Mouse (Mus musculus): ENCODE measurements around the gene Htr3a. TPM values are rescaled to one million over a fixed set of nuclear protein-coding genes. Genes with fewer than 3 reads are reported as not detected.

Gene Htr3a
- polyA plus RNA-seq (2012; rRNA removed): 0.21 and 0.36 TPM in 2 replicates

DNA sequence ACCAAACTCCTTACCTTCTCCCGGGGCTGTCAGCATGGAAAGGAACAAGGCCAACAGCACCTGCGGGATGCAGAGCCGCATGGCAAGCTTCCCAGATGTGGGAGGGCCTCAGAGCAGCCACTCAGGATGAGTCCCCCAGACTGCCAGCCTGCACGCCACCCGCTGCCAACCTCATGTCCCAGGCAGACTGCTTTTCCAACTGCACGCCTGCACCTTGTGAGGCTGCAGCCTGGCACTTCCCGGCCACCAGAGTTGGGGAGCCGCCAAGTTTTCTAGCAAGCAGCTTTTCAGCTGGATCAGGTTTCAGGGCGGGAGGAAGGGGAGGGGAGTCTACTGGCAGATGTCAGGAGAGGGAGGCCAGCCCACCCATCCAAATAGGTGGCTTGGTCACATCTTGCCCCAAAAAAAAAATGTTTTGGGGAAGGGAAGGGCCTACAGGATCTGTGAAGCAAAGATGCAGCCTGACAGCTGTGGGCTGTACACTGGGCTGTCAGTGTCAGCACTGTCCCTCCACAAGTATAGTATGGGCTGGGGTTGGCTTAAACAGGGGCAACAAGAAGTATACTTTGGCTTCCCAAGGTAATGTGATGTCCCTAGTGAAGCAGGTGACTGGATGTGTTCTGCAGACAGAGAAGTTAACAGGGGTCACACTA is at the start of gene Htr3a:
Gene Htr3a (minus strand): TSS at position 215 of the 653 bp plus-strand sequence.
- no peak within 1 kb of the TSS for H3K4me3 ChIP-seq (replicated peaks; ENCODE audit: extremely low read depth, low read depth, low read length)
- peak; percentile 5 for DNase-seq
- 8% methylated on average over 9 of the region's 9 CpGs for WGBS

DNA sequence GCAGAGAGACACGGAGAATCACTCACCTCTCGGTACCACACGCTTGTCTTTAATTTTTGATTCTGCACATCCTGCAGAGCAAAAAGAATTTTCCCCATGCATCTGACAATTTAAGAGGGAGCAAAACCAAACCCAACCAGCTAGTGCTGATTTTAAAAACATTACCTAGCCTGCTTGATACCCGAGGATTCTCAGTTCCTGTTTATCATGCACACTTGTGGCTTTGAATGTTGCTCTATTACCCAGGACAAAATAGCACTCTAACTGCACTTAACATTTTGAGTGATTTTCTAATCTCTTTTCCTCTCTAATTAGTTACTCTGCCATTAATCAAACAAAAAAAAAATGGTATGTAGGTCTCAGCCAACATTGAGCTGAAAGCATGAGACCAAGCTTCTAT is 36.7 kb upstream of the Htr3a start:
- no peak overlapping the region for H3K4me3 ChIP-seq (replicated peaks; ENCODE audit: extremely low read depth, low read depth, low read length)
- TF ChIP-seq POLR2A (IDR thresholded peaks at IDR 0.05; ENCODE audit: borderline replicate concordance, extremely low read depth, low read depth, low read length): no peak
- TF ChIP-seq CTCF (IDR thresholded peaks at IDR 0.05; ENCODE audit: insufficient read depth, low read length): no peak
- 74% methylated on average over 4 of the region's 4 CpGs for WGBS
- DNase-seq: no peak
- no peaks in the 10 kb centered on the region for H3K4me1 ChIP-seq (ENCODE audit: control insufficient read depth, insufficient read depth, low read length)

More for the DNA sequence above, at the start of gene Htr3a:
- H3K4me1 ChIP-seq (ENCODE audit: control insufficient read depth, insufficient read depth, low read length): no peaks in the 10 kb centered on the region
- TF ChIP-seq POLR2A (IDR thresholded peaks at IDR 0.05; ENCODE audit: borderline replicate concordance, extremely low read depth, low read depth, low read length): no peak
- no peak for TF ChIP-seq CTCF (IDR thresholded peaks at IDR 0.05; ENCODE audit: insufficient read depth, low read length)

DNA sequence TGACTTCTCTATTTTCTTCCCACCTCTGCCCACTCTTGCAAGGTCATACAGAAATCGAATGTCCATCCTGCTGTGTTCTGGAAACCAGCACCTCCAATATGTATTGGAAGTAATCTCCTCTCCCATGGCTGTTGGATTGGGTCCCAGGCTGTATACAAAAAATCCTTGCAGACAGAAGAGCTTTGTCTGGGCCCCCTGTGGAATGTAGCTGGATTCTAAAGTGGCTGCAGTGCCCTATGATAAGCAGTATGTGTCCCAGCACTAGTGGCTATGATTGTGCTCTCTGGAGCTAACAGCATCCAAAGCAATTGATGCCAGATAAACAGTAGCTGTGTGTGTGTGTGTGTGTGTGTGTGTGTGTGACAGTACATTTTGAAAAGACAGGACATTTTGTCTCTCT is 31.4 kb upstream of the Htr3a start:
- WGBS: 53% methylated on average over 1 of the region's 1 CpGs
- Histone ChIP-seq H3K4me1 (ENCODE audit: control insufficient read depth, insufficient read depth, low read length) (no peaks in the 10 kb centered on the region), H3K4me3 (replicated peaks; ENCODE audit: extremely low read depth, low read depth, low read length) (no peak overlapping the region)
- DNase-seq: no peak
- TF ChIP-seq CTCF (IDR thresholded peaks at IDR 0.05; ENCODE audit: insufficient read depth, low read length) (no peak), POLR2A (IDR thresholded peaks at IDR 0.05; ENCODE audit: borderline replicate concordance, extremely low read depth, low read depth, low read length) (no peak)

DNA sequence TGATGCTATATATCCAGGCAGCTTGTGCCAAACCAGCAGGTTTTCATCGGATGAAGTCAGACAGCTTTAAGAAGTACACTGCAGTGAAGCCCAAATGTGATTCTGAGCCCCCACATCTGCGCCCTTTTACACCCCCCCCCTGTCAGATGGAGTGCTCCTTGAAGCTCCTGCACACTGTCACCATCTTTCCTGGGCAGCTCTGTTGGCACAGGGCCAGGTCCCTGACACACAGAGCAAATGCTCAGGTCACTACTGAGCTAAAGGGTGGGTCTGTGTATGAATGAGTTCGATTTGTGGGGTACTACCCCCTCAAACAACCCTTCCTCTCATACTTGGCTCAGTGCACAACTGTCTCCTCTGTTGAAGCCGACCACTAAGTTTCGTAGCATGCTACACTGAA is 18.5 kb upstream of the Htr3a start:
- 52% methylated on average over 5 of the region's 5 CpGs for WGBS

DNA sequence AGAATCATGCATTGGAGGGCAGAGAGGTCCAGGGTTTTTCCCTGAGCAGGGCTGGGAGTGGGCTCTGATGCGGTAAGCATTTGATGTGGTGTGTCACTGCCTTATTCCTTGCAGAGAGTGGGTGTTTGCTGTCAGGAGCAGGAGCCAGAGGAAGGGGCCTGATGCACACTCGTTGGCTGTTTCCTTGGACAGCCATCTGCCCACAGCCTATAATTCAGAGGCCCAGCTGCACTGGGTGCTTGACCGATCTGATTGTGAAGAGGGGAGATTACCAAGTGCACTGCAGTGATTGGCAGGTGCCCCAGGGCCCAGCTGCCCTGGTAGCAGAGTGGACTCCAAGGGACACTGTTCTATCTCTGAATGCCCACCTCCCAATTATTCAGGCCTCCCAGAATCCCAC is 17.9 kb upstream of the Htr3a start:
- no peaks in the 10 kb centered on the region for H3K4me1 ChIP-seq (ENCODE audit: control insufficient read depth, insufficient read depth, low read length)
- DNase-seq: no peak
- no peak overlapping the region for H3K4me3 ChIP-seq (replicated peaks; ENCODE audit: extremely low read depth, low read depth, low read length)
- 55% methylated on average over 3 of the region's 3 CpGs for WGBS
- no peak for TF ChIP-seq CTCF (IDR thresholded peaks at IDR 0.05; ENCODE audit: insufficient read depth, low read length)
- TF ChIP-seq POLR2A (IDR thresholded peaks at IDR 0.05; ENCODE audit: borderline replicate concordance, extremely low read depth, low read depth, low read length): no peak

More for the DNA sequence above, 18.5 kb upstream of the Htr3a start:
- TF ChIP-seq CTCF (IDR thresholded peaks at IDR 0.05; ENCODE audit: insufficient read depth, low read length): no peak
- no peak for TF ChIP-seq POLR2A (IDR thresholded peaks at IDR 0.05; ENCODE audit: borderline replicate concordance, extremely low read depth, low read depth, low read length)
- H3K4me3 ChIP-seq (replicated peaks; ENCODE audit: extremely low read depth, low read depth, low read length): no peak overlapping the region
- no peak for DNase-seq
- H3K4me1 ChIP-seq (ENCODE audit: control insufficient read depth, insufficient read depth, low read length): no peaks in the 10 kb centered on the region

DNA sequence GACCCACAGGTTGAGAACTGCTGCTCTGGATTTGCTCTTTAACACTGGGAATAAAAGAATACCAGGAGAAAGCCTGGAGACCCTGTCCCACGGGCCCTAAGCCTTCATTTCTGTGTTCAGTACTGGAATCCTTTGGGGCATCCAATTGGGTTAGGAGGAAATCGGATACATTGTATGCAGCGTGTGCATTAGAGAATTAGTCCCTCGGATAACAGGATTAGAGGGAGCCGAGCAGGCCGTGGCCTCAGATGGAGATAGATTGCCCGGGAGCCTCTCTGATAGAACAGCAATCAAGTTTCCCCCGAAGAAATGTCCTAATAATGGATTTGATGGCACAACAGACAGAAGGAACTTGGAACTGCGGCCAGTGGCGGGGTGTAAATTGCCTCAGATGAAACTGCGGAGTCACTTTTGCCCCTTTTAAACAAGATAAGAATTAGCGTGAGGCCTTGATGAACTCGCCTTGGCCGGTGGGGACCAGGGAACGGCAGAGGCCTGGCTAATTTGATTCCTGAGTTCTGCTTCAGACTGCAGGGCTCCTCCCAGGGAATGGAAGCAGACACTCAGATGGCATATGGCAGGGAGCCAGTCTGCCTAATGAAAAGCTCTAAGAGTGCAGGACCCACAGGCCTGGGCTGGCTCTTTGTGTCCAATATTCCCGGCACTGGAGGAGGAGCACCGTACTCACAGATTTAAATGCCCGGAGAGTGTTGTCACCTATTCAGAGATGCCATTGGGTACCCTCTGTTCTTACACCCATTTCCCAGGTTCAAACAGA is 5.3 kb upstream of the Htr3a start:
- WGBS: 72% methylated on average over 18 of the region's 18 CpGs
- no peak for DNase-seq
- H3K4me1 ChIP-seq (ENCODE audit: control insufficient read depth, insufficient read depth, low read length): no peaks in the 10 kb centered on the region
- no peak overlapping the region for H3K4me3 ChIP-seq (replicated peaks; ENCODE audit: extremely low read depth, low read depth, low read length)
- TF ChIP-seq CTCF (IDR thresholded peaks at IDR 0.05; ENCODE audit: insufficient read depth, low read length) (no peak), POLR2A (IDR thresholded peaks at IDR 0.05; ENCODE audit: borderline replicate concordance, extremely low read depth, low read depth, low read length) (no peak)

DNA sequence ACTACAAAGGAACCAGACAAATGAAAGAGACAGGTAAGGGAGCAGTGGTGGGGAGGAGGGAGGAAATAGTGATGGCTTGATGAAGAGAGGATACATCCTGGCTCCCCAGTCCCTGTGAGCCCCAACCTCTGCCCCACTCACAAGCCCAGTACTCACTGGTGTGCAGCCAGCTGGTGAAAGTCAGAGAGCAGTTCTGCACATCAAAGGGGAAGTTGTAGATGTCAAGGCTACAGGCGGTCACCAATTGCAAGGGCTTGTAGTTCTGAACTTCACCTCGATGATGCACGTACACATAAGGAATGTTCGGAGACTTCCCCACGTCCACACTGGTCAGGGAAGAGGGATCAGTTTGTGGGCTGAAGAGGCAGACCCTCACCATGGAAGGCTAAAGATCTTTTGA is 6.5 kb downstream of the Htr3a start:
- H3K4me1 ChIP-seq (ENCODE audit: control insufficient read depth, insufficient read depth, low read length): no peaks in the 10 kb centered on the region
- 72% methylated on average over 5 of the region's 5 CpGs for WGBS
- no peak for DNase-seq
- no peak overlapping the region for H3K4me3 ChIP-seq (replicated peaks; ENCODE audit: extremely low read depth, low read depth, low read length)
- no peak for TF ChIP-seq CTCF (IDR thresholded peaks at IDR 0.05; ENCODE audit: insufficient read depth, low read length)
- no peak for TF ChIP-seq POLR2A (IDR thresholded peaks at IDR 0.05; ENCODE audit: borderline replicate concordance, extremely low read depth, low read depth, low read length)

DNA sequence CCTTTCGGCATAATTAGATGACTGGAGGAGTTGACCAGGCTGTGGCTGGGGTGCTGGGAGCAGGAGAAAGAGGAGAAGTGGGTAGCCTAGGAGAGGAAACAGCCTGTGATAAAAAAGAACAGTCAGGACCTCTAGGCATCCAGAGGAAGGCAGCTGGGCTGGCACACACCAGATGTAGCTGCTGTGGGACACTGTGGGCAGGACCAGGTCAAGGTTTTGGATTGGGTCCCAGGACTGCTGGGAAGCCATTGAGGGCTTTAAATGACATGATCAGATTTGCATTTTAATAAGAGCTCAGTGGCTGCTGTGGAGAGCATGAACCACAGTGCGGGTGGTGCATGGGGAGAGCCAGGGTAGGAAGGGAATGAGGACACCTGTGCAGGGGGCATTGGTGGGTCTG is 7.1 kb downstream of the Htr3a start:
- DNase-seq: no peak
- TF ChIP-seq CTCF (IDR thresholded peaks at IDR 0.05; ENCODE audit: insufficient read depth, low read length) (no peak), POLR2A (IDR thresholded peaks at IDR 0.05; ENCODE audit: borderline replicate concordance, extremely low read depth, low read depth, low read length) (no peak)
- Histone ChIP-seq H3K4me1 (ENCODE audit: control insufficient read depth, insufficient read depth, low read length) (no peaks in the 10 kb centered on the region), H3K4me3 (replicated peaks; ENCODE audit: extremely low read depth, low read depth, low read length) (no peak overlapping the region)
- WGBS: 81% methylated on average over 2 of the region's 2 CpGs

DNA sequence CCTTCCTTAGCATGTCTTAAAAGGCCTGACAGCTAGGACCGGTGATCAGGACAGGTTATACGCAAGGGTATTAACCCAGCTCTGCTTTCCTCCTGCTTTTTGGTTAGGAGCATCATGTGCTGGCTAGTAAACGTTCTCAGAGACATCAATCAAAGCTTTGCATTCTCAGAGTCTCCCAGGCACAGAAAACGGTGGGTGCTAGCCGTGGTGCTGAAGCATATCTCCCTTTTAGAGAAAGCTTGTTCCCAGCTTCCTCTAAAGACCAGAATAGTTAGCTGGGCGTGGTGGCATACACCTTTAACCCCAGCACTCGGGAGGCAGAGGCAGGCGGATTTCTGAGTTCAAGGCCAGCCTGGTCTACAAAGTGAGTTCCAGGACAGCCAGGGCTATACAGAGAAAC is 12.3 kb downstream of the Htr3a start:
- H3K4me3 ChIP-seq (replicated peaks; ENCODE audit: extremely low read depth, low read depth, low read length): no peak overlapping the region
- WGBS: 19% methylated on average over 8 of the region's 8 CpGs
- TF ChIP-seq POLR2A (IDR thresholded peaks at IDR 0.05; ENCODE audit: borderline replicate concordance, extremely low read depth, low read depth, low read length) (no peak), CTCF (IDR thresholded peaks at IDR 0.05; ENCODE audit: insufficient read depth, low read length) (no peak)
- H3K4me1 ChIP-seq (ENCODE audit: control insufficient read depth, insufficient read depth, low read length): no peaks in the 10 kb centered on the region
- DNase-seq: no peak
